Mouse (Mus musculus): ENCODE results near the gene Aox4.

- TF ChIP-seq POLR2A (IDR thresholded peaks at IDR 0.05; ENCODE audit: low read depth, low read length): no peak
- TF ChIP-seq CTCF (IDR thresholded peaks at IDR 0.05; ENCODE audit: extremely low read depth, insufficient read depth, insufficient read length, insufficient replicate concordance): no peak
These were observed 14.7 kb upstream of the Aox4 start for GRCm38 (mm10) chr1:58195541-58195940.

Measured in spleen, adult 2 months (tissue).